Mouse (Mus musculus) neural tube, embryonic 12.5 days (tissue): ENCODE results near the gene Fgf15. TPM values are rescaled to one million over a fixed set of nuclear protein-coding genes. Genes with fewer than 3 reads are reported as not detected.

Experiments used
- ATAC-seq: fragments of 200-750 bp; cut with Nextera tagmentation; 2 replicates; pipeline ENCODE4 v1.8.0; 2017; ENCODE audit warnings: low read depth, mild to moderate bottlenecking, moderate TSS enrichment, moderate library complexity; ENCODE audit not compliant: low FRiP score
- H3K27ac ChIP-seq: fragments of 300-500 bp; sonication (generic); 2 replicates; pipeline ENCODE4 v1.5.1; 2016
- H3K27me3 ChIP-seq: fragments of 300-500 bp; sonication (generic); replicated peaks from 2 replicates; pipeline ENCODE4 v1.6.1; 2016; ENCODE audit warnings: mild to moderate bottlenecking
- H3K36me3 ChIP-seq: fragments of 300-500 bp; sonication (generic); 2 replicates; pipeline ENCODE4 v1.6.1; 2016; ENCODE audit warnings: mild to moderate bottlenecking
- H3K4me1 ChIP-seq: fragments of 300-500 bp; sonication (generic); 2 replicates; pipeline ENCODE4 v1.6.1; 2016
- H3K4me2 ChIP-seq: fragments of 300-500 bp; sonication (generic); replicated peaks from 2 replicates; pipeline ENCODE4 v1.6.1; 2016; ENCODE audit warnings: mild to moderate bottlenecking
- H3K4me3 ChIP-seq: fragments of 300-500 bp; sonication (generic); 2 replicates; pipeline ENCODE4 v1.5.1; 2016
- H3K9ac ChIP-seq: fragments of 300-500 bp; sonication (generic); 2 replicates; pipeline ENCODE4 v1.6.1; 2016; ENCODE audit warnings: mild to moderate bottlenecking
- H3K9me3 ChIP-seq: fragments of 300-500 bp; sonication (generic); 2 replicates; pipeline ENCODE4 v1.6.1; 2016; ENCODE audit warnings: mild to moderate bottlenecking
- WGBS: fragments of 180-500 bp; shearing (Covaris S2); methylation state at CpG from one replicate; pipeline ENCODE4 v1.1.7; 2016; 5-methylcytosine and 5-hydroxymethylcytosine counted together
- polyA plus RNA-seq: library from polyadenylated mRNA; unstranded; fragments of >200 nt; fragmentation: Nextera tagmentation; extraction: Ambion mirVana; gene quantifications from 2 replicates; pipeline ENCODE4 v1.2.1, GENCODE M21; 2016

Gene Fgf15
- 48.1 and 59.1 TPM in 2 replicates for polyA plus RNA-seq

DNA sequence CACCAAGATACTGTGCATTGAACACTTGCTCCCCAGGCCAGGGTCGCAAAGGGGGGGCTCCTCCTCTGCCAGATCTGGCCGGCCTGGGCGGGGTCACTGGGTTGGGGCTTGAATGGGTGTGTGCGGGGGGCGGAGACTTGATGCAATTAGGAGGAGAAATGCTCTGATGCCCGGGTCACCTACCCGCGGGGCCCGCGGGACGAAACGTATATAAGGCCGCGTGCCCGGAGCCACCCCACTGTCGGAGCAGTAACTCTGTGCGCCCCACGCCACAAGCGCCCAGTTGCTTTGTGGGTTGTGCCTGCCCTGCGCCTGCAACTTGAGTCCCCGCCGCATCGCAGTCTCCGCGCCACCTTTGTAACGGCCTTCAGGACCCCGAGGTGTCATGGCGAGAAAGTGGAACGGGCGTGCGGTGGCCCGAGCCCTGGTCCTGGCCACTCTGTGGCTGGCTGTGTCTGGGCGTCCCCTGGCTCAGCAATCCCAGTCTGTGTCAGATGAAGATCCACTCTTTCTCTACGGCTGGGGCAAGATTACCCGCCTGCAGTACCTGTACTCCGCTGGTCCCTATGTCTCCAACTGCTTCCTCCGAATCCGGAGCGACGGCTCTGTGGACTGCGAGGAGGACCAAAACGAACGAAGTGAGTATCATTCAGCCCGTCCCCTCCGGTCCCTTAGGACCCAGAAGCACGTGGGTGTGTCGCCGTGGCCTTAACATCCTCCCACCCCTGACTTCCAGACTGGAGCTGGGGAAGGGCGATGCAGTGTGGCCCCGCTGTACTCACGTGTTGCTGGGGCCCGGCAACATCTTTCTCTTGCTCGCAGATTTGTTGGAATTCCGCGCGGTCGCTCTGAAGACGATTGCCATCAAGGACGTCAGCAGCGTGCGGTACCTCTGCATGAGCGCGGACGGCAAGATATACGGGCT, at the start of gene Fgf15:
Fgf15 (plus strand) TSS at position 238 of the 925 bp plus-strand sequence.
- no peaks in the 10 kb centered on the region for H3K9me3 ChIP-seq
- peak; percentile 14 for ATAC-seq
- under 1% methylated on average over 65 of the region's 65 CpGs for WGBS
- H3K9ac ChIP-seq = peak within 1 kb of the TSS; percentile 59
- H3K36me3 ChIP-seq = no peaks in the 10 kb centered on the region
- peaks cover 32% of the 10 kb centered on the region for H3K27me3 ChIP-seq
- no peak within 1 kb of the TSS; the same call in 1 of the 2 replicates for H3K27ac ChIP-seq
- H3K4me2 ChIP-seq = peak within 1 kb of the TSS; percentile 81
- peaks cover 41% of the 10 kb centered on the region for H3K4me1 ChIP-seq
- H3K4me3 ChIP-seq = peak within 1 kb of the TSS; percentile 49

DNA sequence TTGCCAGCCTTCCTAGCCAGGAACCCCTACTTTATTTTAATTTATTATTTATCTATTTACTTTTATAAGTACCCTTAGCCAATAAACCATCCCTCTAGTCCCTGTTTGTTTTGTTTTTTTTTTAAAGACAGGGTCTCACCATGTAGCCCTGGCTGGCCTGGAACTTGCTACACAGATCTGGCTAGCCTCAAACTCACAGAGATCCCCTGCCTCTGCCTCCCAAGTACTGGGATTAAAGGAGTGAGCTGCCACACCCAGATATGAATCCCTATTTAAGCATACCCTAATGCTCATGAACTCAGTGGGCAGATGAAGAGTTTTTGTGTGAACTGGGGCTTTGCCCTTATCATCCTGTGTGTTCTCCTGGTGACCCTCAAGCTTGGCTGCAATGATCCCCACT, 49.3 kb upstream of the Fgf15 start, which contains the start of gene Fgf4:
Fgf4 (plus strand) TSS at position 301 of the 400 bp plus-strand sequence.
- H3K4me3 ChIP-seq = no peak within 1 kb of the TSS
- H3K9ac ChIP-seq = no peak within 1 kb of the TSS
- H3K4me2 ChIP-seq = no peak within 1 kb of the TSS
- no peak within 1 kb of the TSS for H3K27ac ChIP-seq
- no peak for ATAC-seq
- H3K4me1 ChIP-seq = no peaks in the 10 kb centered on the region
- H3K27me3 ChIP-seq = peaks cover 8% of the 10 kb centered on the region; the same call in 1 of the 2 replicates
- no peaks in the 10 kb centered on the region for H3K36me3 ChIP-seq
- no peaks in the 10 kb centered on the region for H3K9me3 ChIP-seq

DNA sequence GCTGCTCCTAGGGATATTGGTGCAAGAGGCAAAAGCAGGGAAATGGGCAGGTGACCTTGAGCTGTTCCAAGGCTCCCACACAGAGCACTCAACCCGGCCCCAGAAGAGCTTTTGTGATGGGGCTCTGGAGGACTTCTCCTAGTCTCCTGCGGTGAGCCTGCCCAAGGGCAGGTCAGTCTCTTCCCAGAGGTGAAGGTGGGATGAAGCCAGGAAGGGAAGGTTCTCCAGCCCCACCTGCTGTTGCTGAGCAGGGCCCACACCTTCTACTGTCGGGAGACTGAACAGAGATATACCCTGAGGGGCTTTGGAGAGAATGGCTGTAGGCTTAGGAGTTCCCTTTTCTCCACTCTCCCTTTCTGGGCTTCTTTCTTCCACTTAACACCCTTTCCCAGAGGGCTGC, 45.0 kb upstream of the Fgf15 start:
- Histone ChIP-seq H3K9me3 (no peaks in the 10 kb centered on the region), H3K27ac (no peak overlapping the region), H3K27me3 (no peaks in the 10 kb centered on the region), H3K4me1 (no peaks in the 10 kb centered on the region), H3K9ac (no peak overlapping the region), H3K4me2 (no peak overlapping the region), H3K36me3 (no peaks in the 10 kb centered on the region), H3K4me3 (no peak overlapping the region)
- no peak for ATAC-seq
- 58% methylated on average over 3 of the region's 3 CpGs for WGBS

DNA sequence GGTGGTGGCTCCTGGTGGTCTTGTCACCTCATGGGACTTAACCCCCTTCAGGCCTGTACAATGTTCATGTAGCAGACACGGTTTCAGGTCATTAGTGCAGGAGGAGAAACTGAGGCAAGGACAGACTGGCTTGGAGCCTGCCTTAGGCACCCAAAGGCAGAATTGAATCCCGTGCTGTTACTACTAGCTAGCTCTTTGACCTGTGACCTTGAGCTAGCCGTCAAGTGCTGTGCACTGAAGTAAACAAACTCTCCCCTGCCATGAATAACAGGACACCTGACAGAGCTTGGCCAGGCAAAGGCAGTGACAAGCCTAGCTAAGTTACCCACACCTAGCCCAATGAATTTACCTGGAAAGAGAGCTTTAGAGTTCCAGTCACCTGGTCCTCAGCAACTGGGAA, 41.4 kb upstream of the Fgf15 start:
- peaks cover 22% of the 10 kb centered on the region for H3K27me3 ChIP-seq
- ATAC-seq = no peak
- no peak overlapping the region for H3K9ac ChIP-seq

DNA sequence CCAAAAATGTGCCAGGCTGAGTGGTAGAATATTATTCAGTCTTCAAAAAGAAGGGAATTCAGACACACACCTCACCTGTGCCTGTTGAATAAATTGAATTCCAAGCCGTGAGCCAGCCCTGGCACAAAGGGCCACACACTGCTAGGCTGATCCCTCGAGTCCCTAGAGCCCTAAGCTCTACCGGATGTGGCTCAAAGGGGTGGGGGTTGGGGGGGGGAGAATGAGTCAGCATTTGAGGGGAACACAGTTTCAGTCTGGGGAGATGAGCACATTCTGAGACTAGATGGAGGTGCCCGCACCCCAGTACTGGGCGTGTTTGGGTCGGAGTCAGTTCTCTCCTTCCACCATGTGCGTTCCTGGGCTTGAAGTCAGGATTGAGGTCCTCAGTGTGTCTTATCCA, 39.2 kb upstream of the Fgf15 start:
- Histone ChIP-seq H3K27me3 (peaks cover 44% of the 10 kb centered on the region), H3K9me3 (no peaks in the 10 kb centered on the region), H3K36me3 (no peaks in the 10 kb centered on the region), H3K9ac (no peak overlapping the region), H3K4me1 (peaks cover 12% of the 10 kb centered on the region), H3K4me2 (no peak overlapping the region), H3K4me3 (no peak overlapping the region), H3K27ac (no peak overlapping the region)
- 84% methylated on average over 7 of the region's 7 CpGs for WGBS
- ATAC-seq = no peak

More for the DNA sequence above, 41.4 kb upstream of the Fgf15 start:
- WGBS = 46% methylated on average over 3 of the region's 3 CpGs
- Histone ChIP-seq H3K4me2 (no peak overlapping the region), H3K27ac (no peak overlapping the region), H3K36me3 (no peaks in the 10 kb centered on the region), H3K4me3 (no peak overlapping the region), H3K9me3 (no peaks in the 10 kb centered on the region), H3K4me1 (no peaks in the 10 kb centered on the region)

DNA sequence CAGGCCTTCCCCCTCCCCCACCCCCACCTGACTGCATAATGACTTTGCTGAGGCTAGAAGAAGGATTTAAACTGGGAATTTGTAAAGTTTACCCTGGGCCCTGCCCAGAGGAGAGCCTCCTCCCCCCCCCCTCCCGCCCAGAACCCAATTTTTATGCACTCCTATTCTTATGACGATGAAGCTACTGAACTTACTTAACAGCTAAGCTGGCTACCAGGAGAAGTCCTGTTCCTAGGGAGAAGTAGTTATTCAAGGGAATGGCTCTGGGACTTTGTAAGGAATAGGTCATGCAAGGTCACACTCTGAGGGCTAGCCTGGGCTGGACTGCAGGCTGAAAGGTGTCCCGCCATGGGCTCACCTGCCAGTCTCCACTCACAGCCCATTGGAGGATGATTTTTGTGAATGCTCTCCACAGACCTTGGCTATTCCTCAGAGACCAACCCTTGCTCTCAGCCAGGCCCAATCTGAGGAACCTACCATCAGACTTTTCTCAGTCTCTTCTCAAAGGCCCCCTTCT, 38.4 kb upstream of the Fgf15 start:
- Histone ChIP-seq H3K4me3 (no peak overlapping the region), H3K27ac (no peak overlapping the region), H3K4me1 (peaks cover 14% of the 10 kb centered on the region), H3K36me3 (no peaks in the 10 kb centered on the region), H3K27me3 (peaks cover 51% of the 10 kb centered on the region), H3K9ac (no peak overlapping the region), H3K4me2 (no peak overlapping the region), H3K9me3 (no peaks in the 10 kb centered on the region)
- 65% methylated on average over 3 of the region's 3 CpGs for WGBS
- no peak for ATAC-seq

DNA sequence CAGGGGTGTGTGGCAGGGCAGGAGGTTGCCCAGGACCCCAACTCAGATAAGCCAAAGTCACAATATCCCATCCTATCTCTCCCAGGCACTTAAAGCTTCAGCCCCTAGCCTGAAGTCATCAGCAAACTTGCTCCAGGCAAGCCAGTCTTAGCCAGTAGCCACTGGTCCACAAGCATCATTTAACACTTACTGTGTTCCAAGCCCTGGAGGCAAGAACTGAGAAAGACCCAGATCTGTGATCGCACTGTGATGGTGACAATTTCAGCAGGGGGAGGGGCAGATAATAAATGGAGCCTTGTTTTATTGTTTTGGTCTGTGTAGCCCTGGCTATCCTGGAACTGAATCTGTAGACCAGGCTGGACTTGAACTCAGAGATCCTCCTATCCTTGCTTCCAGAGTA, 37.6 kb upstream of the Fgf15 start:
- Histone ChIP-seq H3K9me3 (no peaks in the 10 kb centered on the region), H3K9ac (no peak overlapping the region), H3K4me3 (no peak overlapping the region), H3K27ac (no peak overlapping the region), H3K27me3 (peaks cover 59% of the 10 kb centered on the region), H3K4me1 (peaks cover 14% of the 10 kb centered on the region), H3K36me3 (no peaks in the 10 kb centered on the region), H3K4me2 (no peak overlapping the region)
- WGBS = 88% methylated on average over 1 of the region's 1 CpGs
- no peak for ATAC-seq

DNA sequence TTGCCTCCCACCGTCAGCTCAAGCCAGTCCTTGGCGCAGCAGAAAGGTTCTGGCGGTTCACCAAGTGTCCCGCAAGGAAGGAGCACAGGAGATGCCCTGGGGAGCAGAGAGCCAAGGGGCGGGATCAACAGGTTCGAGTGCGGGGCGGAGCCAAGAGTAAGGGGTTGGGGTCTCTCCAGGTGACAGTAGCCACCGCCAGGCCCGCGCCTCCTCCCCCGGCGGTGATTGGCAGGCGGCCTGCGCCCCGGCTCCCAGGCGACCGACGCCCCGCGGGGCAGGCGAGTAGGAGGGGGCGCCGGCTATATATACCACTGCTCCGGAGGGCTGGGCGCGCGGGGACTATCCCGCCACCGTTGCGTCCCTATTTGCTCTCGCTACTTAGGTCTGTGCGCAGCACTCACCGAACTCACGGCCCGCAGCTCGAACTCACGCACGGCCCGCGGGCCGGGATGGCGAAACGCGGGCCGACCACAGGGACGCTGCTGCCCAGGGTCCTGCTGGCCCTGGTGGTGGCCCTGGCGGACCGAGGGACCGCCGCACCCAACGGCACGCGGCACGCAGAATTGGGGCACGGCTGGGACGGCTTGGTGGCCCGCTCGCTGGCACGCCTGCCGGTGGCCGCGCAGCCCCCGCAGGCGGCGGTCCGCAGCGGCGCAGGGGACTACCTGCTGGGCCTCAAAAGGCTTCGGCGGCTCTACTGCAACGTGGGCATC, 35.1 kb upstream of the Fgf15 start:
- H3K27ac ChIP-seq = no peak overlapping the region
- under 1% methylated on average over 72 of the region's 72 CpGs for WGBS
- peak overlapping the region; percentile 47 for H3K4me2 ChIP-seq
- H3K9ac ChIP-seq = 0 out of 2 replicates have a peak overlapping the region, but pooled peaks have one; percentile 8
- H3K27me3 ChIP-seq = peaks cover 81% of the 10 kb centered on the region
- H3K36me3 ChIP-seq = no peaks in the 10 kb centered on the region
- H3K4me3 ChIP-seq = peak overlapping the region; percentile 22
- no peaks in the 10 kb centered on the region for H3K9me3 ChIP-seq
- ATAC-seq = no peak
- H3K4me1 ChIP-seq = peaks cover 14% of the 10 kb centered on the region

DNA sequence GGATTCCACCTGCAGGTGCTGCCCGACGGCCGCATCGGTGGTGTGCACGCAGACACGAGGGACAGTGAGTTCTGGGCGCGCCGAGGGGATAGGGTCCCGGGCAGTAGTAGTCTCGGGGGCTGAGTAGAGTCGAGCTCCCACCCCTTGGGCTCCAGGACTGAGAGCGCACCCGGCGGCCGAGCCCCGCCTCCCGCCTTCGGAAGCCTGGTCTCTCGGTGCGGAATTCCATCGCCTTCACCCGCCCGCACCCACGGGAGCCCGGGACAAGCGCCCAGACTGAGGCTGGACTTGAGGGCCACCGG, 34.6 kb upstream of the Fgf15 start:
- peak overlapping the region; percentile 22 for H3K4me3 ChIP-seq
- peak overlapping the region; percentile 47 for H3K4me2 ChIP-seq
- H3K27me3 ChIP-seq = peaks cover 86% of the 10 kb centered on the region
- ATAC-seq = no peak
- peaks cover 14% of the 10 kb centered on the region for H3K4me1 ChIP-seq
- no peak overlapping the region for H3K27ac ChIP-seq
- no peak overlapping the region for H3K9ac ChIP-seq
- under 1% methylated on average over 28 of the region's 28 CpGs for WGBS
- no peaks in the 10 kb centered on the region for H3K36me3 ChIP-seq
- no peaks in the 10 kb centered on the region for H3K9me3 ChIP-seq

DNA sequence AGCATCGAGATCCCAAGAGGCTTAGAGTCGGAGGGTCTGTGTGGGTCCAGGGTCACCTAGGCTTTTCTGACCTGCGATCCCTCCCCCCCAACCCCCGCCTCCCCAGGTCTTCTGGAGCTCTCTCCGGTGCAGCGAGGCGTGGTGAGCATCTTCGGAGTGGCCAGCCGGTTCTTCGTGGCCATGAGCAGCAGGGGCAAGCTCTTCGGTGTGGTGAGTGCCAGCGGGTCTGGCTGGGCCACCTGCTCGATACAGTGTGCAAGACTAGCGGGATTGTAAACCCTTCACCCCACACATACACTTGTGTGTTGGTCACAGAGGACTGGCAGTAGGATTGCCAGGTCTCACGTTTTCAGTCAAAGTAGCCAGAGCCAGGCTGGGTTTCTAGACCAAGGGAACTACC, 34.2 kb upstream of the Fgf15 start:
- Histone ChIP-seq H3K9ac (no peak overlapping the region), H3K4me1 (peaks cover 14% of the 10 kb centered on the region), H3K4me3 (peak overlapping the region; percentile 22), H3K4me2 (peak overlapping the region; percentile 47; the same call in 1 of the 2 replicates), H3K27ac (no peak overlapping the region), H3K9me3 (no peaks in the 10 kb centered on the region), H3K36me3 (no peaks in the 10 kb centered on the region), H3K27me3 (peaks cover 85% of the 10 kb centered on the region)
- WGBS = 2% methylated on average over 15 of the region's 15 CpGs
- ATAC-seq = no peak

DNA sequence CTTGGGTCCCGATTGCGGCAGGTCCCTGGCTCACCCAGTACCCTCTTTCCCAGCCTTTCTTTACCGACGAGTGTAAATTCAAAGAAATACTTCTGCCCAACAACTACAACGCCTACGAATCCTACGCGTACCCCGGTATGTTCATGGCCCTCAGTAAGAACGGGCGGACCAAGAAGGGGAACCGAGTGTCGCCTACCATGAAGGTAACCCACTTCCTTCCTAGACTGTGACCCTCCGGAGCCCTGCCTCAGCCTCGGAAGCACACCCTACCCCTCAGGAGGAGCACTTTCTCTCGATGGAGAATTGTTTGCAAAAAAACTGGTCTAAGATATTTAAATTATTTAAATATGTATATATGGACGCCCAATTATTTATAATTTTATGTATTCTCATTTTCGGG, 33.6 kb upstream of the Fgf15 start:
- H3K4me1 ChIP-seq = peaks cover 14% of the 10 kb centered on the region
- ATAC-seq = no peak
- peaks cover 79% of the 10 kb centered on the region for H3K27me3 ChIP-seq
- H3K9me3 ChIP-seq = no peaks in the 10 kb centered on the region
- no peaks in the 10 kb centered on the region for H3K36me3 ChIP-seq
- no peak overlapping the region for H3K4me3 ChIP-seq
- H3K27ac ChIP-seq = no peak overlapping the region
- no peak overlapping the region for H3K4me2 ChIP-seq
- WGBS = 2% methylated on average over 18 of the region's 18 CpGs
- H3K9ac ChIP-seq = no peak overlapping the region

DNA sequence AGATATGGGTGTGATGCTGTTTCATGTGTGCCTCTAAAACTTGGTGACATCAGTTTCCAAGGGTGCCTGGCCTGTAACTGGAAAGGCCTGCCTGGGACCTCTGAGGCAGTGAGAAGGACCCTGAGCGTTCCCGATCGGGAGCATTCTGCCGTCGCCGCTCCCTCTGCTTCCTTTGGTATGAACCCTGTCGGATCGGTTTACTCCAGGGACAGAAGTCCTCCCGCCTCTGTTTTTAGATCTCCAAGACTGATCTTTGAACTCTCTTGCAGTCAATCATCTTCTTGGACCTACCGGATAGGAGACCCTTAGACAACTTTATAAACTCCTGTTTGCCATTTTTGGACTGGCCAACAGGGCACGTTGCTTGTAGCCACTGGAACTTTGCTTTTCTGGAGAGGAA, 33.1 kb upstream of the Fgf15 start:
- Histone ChIP-seq H3K4me1 (peaks cover 14% of the 10 kb centered on the region), H3K4me3 (no peak overlapping the region), H3K36me3 (no peaks in the 10 kb centered on the region), H3K9ac (no peak overlapping the region), H3K27ac (no peak overlapping the region), H3K4me2 (no peak overlapping the region), H3K27me3 (peaks cover 78% of the 10 kb centered on the region), H3K9me3 (no peaks in the 10 kb centered on the region)
- ATAC-seq = no peak
- 2% methylated on average over 11 of the region's 11 CpGs for WGBS
